ENCODE assay signal across 8 mouse cellular contexts in the genomic region with DNA sequence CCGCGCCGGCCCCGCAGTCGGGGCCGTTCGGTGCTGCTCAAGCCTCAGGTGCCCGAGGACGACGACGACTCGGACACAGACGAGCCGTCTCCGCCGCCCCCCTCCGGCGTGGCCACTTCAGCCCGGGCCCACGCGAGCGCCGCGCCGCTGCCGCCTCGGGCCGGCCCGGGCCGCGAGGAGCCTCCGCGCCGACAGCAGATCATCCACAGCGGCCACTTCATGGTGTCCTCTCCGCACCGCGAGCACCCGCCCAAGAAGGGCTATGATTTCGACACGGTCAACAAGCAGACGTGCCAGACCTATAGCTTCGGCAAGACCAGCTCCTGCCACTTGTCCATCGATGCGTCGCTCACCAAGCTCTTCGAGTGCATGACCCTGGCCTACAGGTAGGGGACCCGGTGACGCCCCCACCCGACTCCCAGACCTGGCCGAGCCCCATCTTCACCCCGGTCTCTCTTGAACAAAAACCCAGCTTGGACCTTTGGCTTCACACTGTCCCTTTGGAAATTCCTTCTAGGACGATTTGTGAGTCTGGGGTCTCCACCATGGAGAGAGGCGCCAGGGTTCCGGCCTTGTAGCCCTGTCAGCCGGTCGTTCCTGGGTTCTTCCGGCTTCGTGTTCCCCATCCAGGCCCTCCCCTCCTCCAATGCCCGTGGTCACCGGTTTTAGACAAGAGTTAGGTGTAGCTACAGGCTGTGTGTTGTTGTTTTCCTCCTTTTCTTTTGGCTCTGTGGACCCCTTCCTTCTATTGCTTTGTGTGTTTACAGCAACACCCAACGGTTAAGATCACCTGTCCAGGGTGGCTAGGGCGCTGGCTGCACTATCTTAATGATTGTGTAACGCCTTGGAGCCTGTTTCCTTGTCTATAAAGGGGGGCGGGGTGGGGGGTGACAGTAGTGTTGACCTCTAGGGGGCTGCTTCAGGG. TPM values are rescaled to one million over a fixed set of nuclear protein-coding genes. Genes with fewer than 3 reads are reported as not detected.
DNase-seq lines count a peak whose midpoint lies in the region; ATAC-seq and TF ChIP-seq lines count a peak whose summit lies in the region.

No protein-coding gene starts in this region.

- H3K27me3 ChIP-seq in ES-Bruce4 (ENCODE audit: control insufficient read depth, insufficient read depth, low read length, poor library complexity, severe bottlenecking): no peaks in the 10 kb centered on the region
- no peaks in the 10 kb centered on the region for H3K27me3 ChIP-seq in embryonic facial prominence, embryonic 15.5 days
- no peaks in the 10 kb centered on the region for H3K27me3 ChIP-seq in hindbrain, embryonic 15.5 days
- H3K27me3 ChIP-seq in splenic B cell, adult 2 months (ENCODE audit: control insufficient read depth, insufficient read depth, low read length, poor library complexity, severe bottlenecking): no peaks in the 10 kb centered on the region

- H3K9me3 ChIP-seq in ES-Bruce4 (replicated peaks; ENCODE audit: control insufficient read depth, insufficient read depth, low read length, poor library complexity, severe bottlenecking): no peaks in the 10 kb centered on the region
- H3K9me3 ChIP-seq in embryonic facial prominence, embryonic 15.5 days (replicated peaks): no peaks in the 10 kb centered on the region
- no peaks in the 10 kb centered on the region for H3K9me3 ChIP-seq in hindbrain, embryonic 15.5 days

- under 1% methylated on average over 62 of the region's 65 CpGs for WGBS in embryonic facial prominence, embryonic 15.5 days
- WGBS in hindbrain, embryonic 15.5 days: under 1% methylated on average over 54 of the region's 65 CpGs

- H3K36me3 ChIP-seq in ES-Bruce4 (ENCODE audit: control insufficient read depth, insufficient read depth, low read length, poor library complexity, severe bottlenecking): no peaks in the 10 kb centered on the region
- H3K36me3 ChIP-seq in embryonic facial prominence, embryonic 15.5 days: no peaks in the 10 kb centered on the region
- no peaks in the 10 kb centered on the region for H3K36me3 ChIP-seq in hindbrain, embryonic 15.5 days
- no peaks in the 10 kb centered on the region for H3K36me3 ChIP-seq in splenic B cell, adult 2 months (ENCODE audit: control insufficient read depth, insufficient read depth, low read length, poor library complexity, severe bottlenecking)

- H3K4me3 ChIP-seq in gastrocnemius, adult 2 months: peak overlapping the region; percentile 74
- H3K4me3 ChIP-seq in ES-Bruce4 (ENCODE audit: low read depth, low read length): peak overlapping the region; percentile 92
- H3K4me3 ChIP-seq in embryonic facial prominence, embryonic 15.5 days (replicated peaks): peak overlapping the region; percentile 96
- peak overlapping the region; percentile 92 for H3K4me3 ChIP-seq in hindbrain, embryonic 15.5 days

- peak overlapping the region; percentile 98 for H3K27ac ChIP-seq in gastrocnemius, adult 2 months
- no peak overlapping the region for H3K27ac ChIP-seq in ES-Bruce4 (ENCODE audit: insufficient read depth, low read length)
- H3K27ac ChIP-seq in embryonic facial prominence, embryonic 15.5 days (replicated peaks): peak overlapping the region; percentile 85
- H3K27ac ChIP-seq in hindbrain, embryonic 15.5 days (replicated peaks): peak overlapping the region; percentile 83

- ATAC-seq in embryonic facial prominence, embryonic 15.5 days (ENCODE audit: insufficient number of reproducible peaks, low FRiP score, low TSS enrichment, low read depth): 0 out of 2 replicates have a peak, but pooled peaks have one; percentile 5
- ATAC-seq in hindbrain, embryonic 15.5 days (ENCODE audit: low FRiP score, low read depth): peak; percentile 58; the same call in 1 of the 2 replicates

- H3K9ac ChIP-seq in ES-Bruce4 (ENCODE audit: low read depth, poor library complexity, severe bottlenecking): peak overlapping the region; percentile 82
- peak overlapping the region; percentile 95 for H3K9ac ChIP-seq in embryonic facial prominence, embryonic 15.5 days
- peak overlapping the region; percentile 79 for H3K9ac ChIP-seq in hindbrain, embryonic 15.5 days

- intact Hi-C loops in gastrocnemius, adult 2 months (cut with DNase I): loop anchor here (5.0 kb wide), 1 partner anchor 37 kb away; no protein-coding TSS in a partner anchor

- TF ChIP-seq EP300 in ES-Bruce4 (IDR thresholded peaks at IDR 0.05; ENCODE audit: insufficient read depth, low read depth, low read length): no peak

- peak overlapping the region; percentile 83 for H3K4me2 ChIP-seq in embryonic facial prominence, embryonic 15.5 days (replicated peaks)
- peak overlapping the region; percentile 78 for H3K4me2 ChIP-seq in hindbrain, embryonic 15.5 days

- no peak for TF ChIP-seq POLR2A in ES-Bruce4 (IDR thresholded peaks at IDR 0.05; ENCODE audit: insufficient read depth, low read length)

- DNase-seq in gastrocnemius, adult 2 months: peak; percentile 52
- no peak for DNase-seq in gastrocnemius, postnatal 10 days
- DNase-seq in lung, postnatal 14 days: peak; percentile 37
- DNase-seq in splenic B cell, adult 2 months (ENCODE audit: low read depth, low spot score): peak; percentile 59
- DNase-seq in urinary bladder, postnatal 36 days (ENCODE audit: low spot score in 2 of 2): no peak

- H3K4me1 ChIP-seq in ES-Bruce4 (ENCODE audit: control insufficient read depth, insufficient read depth, low read length): peaks cover 4% of the 10 kb centered on the region
- peaks cover 44% of the 10 kb centered on the region for H3K4me1 ChIP-seq in embryonic facial prominence, embryonic 15.5 days
- peaks cover 49% of the 10 kb centered on the region for H3K4me1 ChIP-seq in hindbrain, embryonic 15.5 days (replicated peaks)

- peak; percentile 23 for TF ChIP-seq CTCF in gastrocnemius, adult 2 months (IDR thresholded peaks at IDR 0.05)
- TF ChIP-seq CTCF in ES-Bruce4 (IDR thresholded peaks at IDR 0.05; ENCODE audit: low read depth, low read length): no peak

RNA-seq across cellular contexts. Expression of a gene that starts 0.6 kb away (rescaled TPM):
- 10 to 100 TPM; 55.7 to 66.0 TPM for total RNA-seq in gastrocnemius, adult 2 months (2021)
- 10 to 100 TPM; 57.4 to 57.6 TPM for total RNA-seq in gastrocnemius, postnatal 10 days (2021)
- polyA plus RNA-seq in ES-Bruce4 (2011; ENCODE audit: insufficient read depth, insufficient read length, low read depth, missing spikeins): 22.5 and 23.0 TPM in 2 replicates
- polyA plus RNA-seq in embryonic facial prominence, embryonic 15.5 days (2015; fragmentation: Nextera tagmentation; extraction: Ambion mirVana): 17.9 and 20.7 TPM in 2 replicates
- 18.3 and 20.6 TPM in 2 replicates for polyA plus RNA-seq in hindbrain, embryonic 15.5 days (2015; fragmentation: Nextera tagmentation; extraction: Ambion mirVana)

RNA-seq across cellular contexts. Expression of a gene that starts 51.6 kb away (rescaled TPM):
- total RNA-seq in gastrocnemius, adult 2 months (2021): 10 to 100 TPM in 1 of 2 experiments, 1 to 10 TPM in 1; 4.9 to 10.7 TPM
- total RNA-seq in gastrocnemius, postnatal 10 days (2021): 10 to 100 TPM; 21.0 to 25.3 TPM
- polyA plus RNA-seq in ES-Bruce4 (2011; ENCODE audit: insufficient read depth, insufficient read length, low read depth, missing spikeins): 25.2 and 25.4 TPM in 2 replicates
- polyA plus RNA-seq in embryonic facial prominence, embryonic 15.5 days (2015; fragmentation: Nextera tagmentation; extraction: Ambion mirVana): 28.9 and 31.0 TPM in 2 replicates
- polyA plus RNA-seq in hindbrain, embryonic 15.5 days (2015; fragmentation: Nextera tagmentation; extraction: Ambion mirVana): 38.7 and 40.0 TPM in 2 replicates

Comparison
In these comparisons a context has a peak if more than half of its experiments do, and no peak if none do; other contexts are left out.
1. DNase-seq: peak in gastrocnemius, adult 2 months (single experiment), lung, postnatal 14 days (single experiment) and splenic B cell, adult 2 months (single experiment); none in gastrocnemius, postnatal 10 days (single experiment) and urinary bladder, postnatal 36 days (0 of 2).
2. Peak in every context shown above with its lines, with median percentiles within 50 percentile points of each other: H3K4me3 ChIP-seq and H3K9ac ChIP-seq.